Mouse (Mus musculus) ES-Bruce4 (cell line): ENCODE measurements around the gene Amacr. TPM values are rescaled to one million over a fixed set of nuclear protein-coding genes. Genes with fewer than 3 reads are reported as not detected.
"Not testable (repeated sequence)": the region's sequence is repeated elsewhere in the genome, so short reads cannot be mapped to it uniquely, and the experiment has no call there.

Experiments used
- H3K27ac ChIP-seq: 2 replicates; pipeline ENCODE4 v1.5.1; 2012; ENCODE audit warnings: low read length, inconsistent platforms; ENCODE audit not compliant: insufficient read depth
- H3K27me3 ChIP-seq: 2 replicates; pipeline ENCODE4 v1.6.1; 2012; ENCODE audit warnings: mild to moderate bottlenecking, low read length, inconsistent platforms; ENCODE audit not compliant: control insufficient read depth, poor library complexity, insufficient read depth, severe bottlenecking
- H3K36me3 ChIP-seq: 2 replicates; pipeline ENCODE4 v1.6.1; 2012; ENCODE audit warnings: inconsistent platforms, mild to moderate bottlenecking, low read length, moderate library complexity; ENCODE audit not compliant: control insufficient read depth, poor library complexity, insufficient read depth, severe bottlenecking
- H3K4me1 ChIP-seq: one replicate; pipeline ENCODE4 v1.8.1; 2011; ENCODE audit warnings: low read length; ENCODE audit not compliant: control insufficient read depth, insufficient read depth
- H3K4me3 ChIP-seq: 2 replicates; pipeline ENCODE4 v1.5.1; 2011; ENCODE audit warnings: low read depth, mild to moderate bottlenecking, low read length
- H3K9ac ChIP-seq: 2 replicates; pipeline ENCODE4 v1.6.1; 2012; ENCODE audit warnings: low read depth, mild to moderate bottlenecking, inconsistent platforms; ENCODE audit not compliant: poor library complexity, severe bottlenecking
- H3K9me3 ChIP-seq: replicated peaks from 2 replicates; pipeline ENCODE4 v1.6.1; 2012; ENCODE audit warnings: mild to moderate bottlenecking, low read length, inconsistent platforms; ENCODE audit not compliant: control insufficient read depth, poor library complexity, insufficient read depth, severe bottlenecking
- CTCF ChIP-seq: IDR thresholded peaks from one replicate; pipeline ENCODE4 v1.8.1; 2011; ENCODE audit warnings: low read depth, low read length
- EP300 ChIP-seq: IDR thresholded peaks from 2 replicates; pipeline ENCODE4 v1.6.1; 2011; ENCODE audit warnings: low read depth, low read length; ENCODE audit not compliant: insufficient read depth
- POLR2A ChIP-seq: IDR thresholded peaks from one replicate; pipeline ENCODE4 v1.8.1; 2011; ENCODE audit warnings: low read length; ENCODE audit not compliant: insufficient read depth
- polyA plus RNA-seq: library from polyadenylated mRNA; stranded (reverse); fragments of >200 nt; gene quantifications from 2 replicates; pipeline ENCODE4 v1.2.4, GENCODE M21; 2011; ENCODE audit warnings: low read depth; ENCODE audit not compliant: missing spikeins, insufficient read depth, insufficient read length

Amacr gene
- polyA plus RNA-seq, 1 experiment, result 15.0 TPM

DNA sequence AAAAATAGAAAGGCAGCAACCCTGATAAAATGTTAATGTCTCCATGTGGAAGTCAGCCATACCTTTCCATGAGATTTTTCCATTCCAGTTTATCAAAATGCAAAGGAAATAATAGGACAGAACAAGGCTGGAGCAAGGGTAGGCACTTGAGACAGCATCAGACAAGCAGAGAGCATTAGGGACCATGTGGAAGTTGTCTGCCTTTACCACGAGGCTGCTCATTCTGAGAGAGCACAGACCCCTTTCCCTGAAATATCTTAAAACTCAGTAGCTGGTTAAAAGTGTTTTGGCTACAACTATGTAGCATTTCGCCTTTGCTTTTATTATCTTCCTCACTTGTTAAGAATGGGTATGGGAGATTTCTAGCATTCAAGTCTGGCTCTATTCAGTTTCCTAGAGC, 844 bp upstream of the Amacr start:
- Histone ChIP-seq H3K4me3 (no peak overlapping the region), H3K27me3 (no peaks in the 10 kb centered on the region), H3K4me1 (peaks cover 7% of the 10 kb centered on the region), H3K27ac (no peak overlapping the region), H3K9me3 (no peaks in the 10 kb centered on the region), H3K9ac (0 out of 2 replicates have a peak overlapping the region, but pooled peaks have one; percentile 25), H3K36me3 (no peaks in the 10 kb centered on the region)
- TF ChIP-seq POLR2A (no peak), CTCF (no peak), EP300 (no peak)

DNA sequence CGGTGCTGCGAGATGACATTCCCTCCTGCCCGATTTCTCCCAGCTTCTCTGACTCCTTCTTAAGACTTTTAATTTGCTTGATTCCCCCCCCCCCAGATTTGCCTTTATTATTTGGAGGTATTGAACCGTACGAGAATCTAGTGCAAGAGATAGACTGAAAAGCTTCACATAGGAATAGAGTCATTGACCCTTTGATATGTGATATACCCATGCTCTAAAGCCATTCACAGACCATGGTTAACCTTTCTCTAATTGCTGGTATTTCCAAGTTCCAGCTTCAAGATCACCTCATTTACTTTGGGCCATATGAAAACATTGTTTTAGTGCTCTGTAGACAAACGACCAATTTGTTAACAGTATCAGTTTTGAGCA, 494 bp downstream of the Amacr start:
- Histone ChIP-seq H3K4me3 (peak overlapping the region; percentile 77), H3K27ac (no peak overlapping the region), H3K36me3 (no peaks in the 10 kb centered on the region), H3K9me3 (no peaks in the 10 kb centered on the region), H3K27me3 (no peaks in the 10 kb centered on the region), H3K9ac (peak overlapping the region; percentile 56), H3K4me1 (peaks cover 2% of the 10 kb centered on the region)
- no peak for TF ChIP-seq CTCF
- TF ChIP-seq POLR2A, result no peak
- TF ChIP-seq EP300, result no peak

DNA sequence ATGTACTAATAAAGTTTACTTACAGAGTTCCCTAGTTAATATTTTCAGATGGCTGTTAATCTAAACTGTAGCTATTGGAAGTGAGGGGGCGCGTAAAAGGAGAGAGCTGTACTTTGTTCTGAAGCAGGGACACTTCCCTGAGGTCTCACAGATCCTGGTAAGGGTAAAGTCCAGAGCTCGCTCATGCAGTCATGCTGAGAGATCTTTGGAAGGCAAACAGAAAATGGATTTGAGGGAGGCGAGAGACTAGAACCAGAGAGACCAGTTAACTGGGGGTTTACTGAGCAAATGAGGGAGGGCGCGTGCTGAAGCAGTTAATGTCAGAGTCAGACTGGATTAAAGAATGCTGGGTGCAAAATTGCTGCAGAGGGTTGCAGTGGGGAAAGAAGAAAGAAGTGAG, 4.2 kb downstream of the Amacr start:
- TF ChIP-seq POLR2A, result no peak
- peaks cover 2% of the 10 kb centered on the region; the same call in 1 of the 2 replicates for H3K36me3 ChIP-seq
- H3K9ac ChIP-seq, result no peak overlapping the region
- no peaks in the 10 kb centered on the region for H3K4me1 ChIP-seq
- H3K27ac ChIP-seq, result no peak overlapping the region
- H3K27me3 ChIP-seq, result no peaks in the 10 kb centered on the region
- H3K9me3 ChIP-seq, result no peaks in the 10 kb centered on the region
- H3K4me3 ChIP-seq, result no peak overlapping the region

DNA sequence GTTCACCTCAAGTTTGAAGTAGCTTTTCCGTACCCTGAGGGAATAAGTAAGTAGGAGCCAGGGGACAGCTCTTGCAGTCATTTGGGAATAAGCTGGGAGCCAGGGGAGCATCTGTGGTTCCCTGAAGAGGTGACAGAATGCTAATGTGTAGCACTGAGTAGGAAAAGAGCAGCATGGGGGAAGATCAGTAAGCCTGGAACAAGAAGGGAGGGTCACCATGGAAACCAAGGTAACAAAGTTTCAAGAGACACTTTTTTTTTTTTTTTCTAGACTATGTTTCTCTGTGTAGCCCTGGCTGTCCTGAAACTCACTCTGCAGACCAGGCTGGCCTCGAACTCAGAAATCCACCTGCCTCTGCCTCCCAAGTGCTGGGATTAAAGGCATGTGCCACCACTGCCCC, 4.9 kb downstream of the Amacr start:
- not testable (repeated sequence) for H3K4me3 ChIP-seq, H3K9me3 ChIP-seq, H3K9ac ChIP-seq, H3K27ac ChIP-seq, H3K4me1 ChIP-seq, H3K36me3 ChIP-seq, H3K27me3 ChIP-seq

DNA sequence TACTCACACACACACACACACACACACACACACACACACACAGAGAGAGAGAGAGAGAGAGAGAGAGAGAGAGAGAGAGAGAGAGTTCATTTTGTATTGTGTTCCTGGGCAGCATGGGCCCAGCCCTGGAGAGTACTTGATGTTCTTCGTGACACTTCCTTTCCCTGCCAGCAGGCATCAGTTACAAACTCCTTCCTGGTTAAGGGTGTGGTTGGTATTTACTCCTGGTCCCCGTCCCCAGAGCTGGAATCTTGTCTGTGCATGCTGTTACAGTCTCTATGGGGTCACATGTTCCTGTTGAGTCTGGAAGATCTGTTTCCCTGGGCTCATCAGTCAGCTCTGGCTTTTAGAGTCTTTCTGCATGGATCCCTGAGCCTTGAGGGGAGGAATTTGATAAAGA, 8.9 kb downstream of the Amacr start:
- no peak for TF ChIP-seq CTCF
- TF ChIP-seq POLR2A, result no peak
- TF ChIP-seq EP300, result no peak
- Histone ChIP-seq H3K9ac (no peak overlapping the region), H3K36me3 (peaks cover 2% of the 10 kb centered on the region; the same call in 1 of the 2 replicates), H3K27me3 (no peaks in the 10 kb centered on the region), H3K9me3 (no peaks in the 10 kb centered on the region), H3K4me1 (no peaks in the 10 kb centered on the region), H3K4me3 (no peak overlapping the region), H3K27ac (no peak overlapping the region)

DNA sequence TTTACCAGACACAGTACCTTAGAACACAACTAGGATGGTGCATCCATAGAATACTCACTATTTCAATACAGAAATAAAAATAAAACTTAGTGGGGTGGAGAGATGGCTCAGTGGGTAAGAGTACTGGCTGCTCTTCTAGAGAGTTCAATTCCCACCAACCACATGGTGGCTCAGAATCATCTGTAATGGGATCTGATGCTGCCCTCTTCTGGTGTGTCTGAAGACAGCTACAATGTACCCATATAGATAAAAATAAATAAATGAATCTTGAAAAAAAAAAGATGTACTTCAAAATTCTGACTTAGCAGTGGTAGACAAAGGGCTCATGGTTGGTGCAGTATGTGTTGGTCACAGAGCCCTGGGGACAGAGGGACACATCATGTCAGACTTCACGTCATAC, 10.0 kb downstream of the Amacr start:
- Histone ChIP-seq H3K27me3 (no peaks in the 10 kb centered on the region), H3K27ac (no peak overlapping the region), H3K4me1 (no peaks in the 10 kb centered on the region), H3K4me3 (no peak overlapping the region), H3K9ac (no peak overlapping the region), H3K36me3 (peaks cover 2% of the 10 kb centered on the region; the same call in 1 of the 2 replicates), H3K9me3 (no peaks in the 10 kb centered on the region)
- TF ChIP-seq EP300, result no peak
- no peak for TF ChIP-seq POLR2A
- no peak for TF ChIP-seq CTCF
